Mouse (Mus musculus): ENCODE measurements around the gene Rcc2. TPM values are rescaled to one million over a fixed set of nuclear protein-coding genes. Genes with fewer than 3 reads are reported as not detected.

The Rcc2 gene
- polyA plus RNA-seq, 1 experiment from 2014 or later, result 18.9 TPM

DNA sequence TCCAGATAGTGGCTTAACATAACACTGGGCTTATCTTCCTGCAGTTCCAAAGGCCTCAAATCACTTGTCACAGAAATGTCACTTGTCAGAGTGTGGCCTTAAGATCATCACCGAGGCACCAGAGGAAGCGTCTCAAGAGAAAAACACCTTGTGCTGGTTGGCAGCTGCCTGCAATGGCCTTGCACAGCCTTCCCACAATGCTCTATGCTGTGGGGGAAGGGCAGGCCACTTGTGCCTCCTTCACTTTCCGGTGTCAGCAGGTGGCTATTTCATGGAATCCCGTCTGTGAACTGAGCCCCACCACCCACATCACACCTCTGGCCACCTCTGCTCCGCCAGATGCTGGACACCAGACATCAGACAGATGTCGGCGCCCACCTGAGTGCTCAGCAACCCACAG lies 53.0 kb downstream of the Rcc2 start:
- H3K4me3 ChIP-seq (ENCODE audit: low read depth, low read length), result no peak overlapping the region
- H3K9me3 ChIP-seq (ENCODE audit: control insufficient read depth, low read length), result no peaks in the 10 kb centered on the region
- H3K4me2 ChIP-seq (replicated peaks; ENCODE audit: low read depth), result no peak overlapping the region
- no peaks in the 10 kb centered on the region for H3K36me3 ChIP-seq (ENCODE audit: control insufficient read depth, insufficient read depth, low read length)
- DNase-seq (ENCODE audit: low spot score) (no peak), ATAC-seq (ENCODE audit: low FRiP score, low TSS enrichment) (no peak)
- 65% methylated on average over 7 of the region's 7 CpGs for WGBS
- no peak for TF ChIP-seq CTCF (IDR thresholded peaks at IDR 0.05; ENCODE audit: low read depth)
- TF ChIP-seq EP300 (optimal IDR thresholded peaks at IDR 0.05), result no peak
- no peaks in the 10 kb centered on the region for H3K27me3 ChIP-seq (ENCODE audit: control insufficient read depth, insufficient read depth, low read length)
- H3K27ac ChIP-seq (replicated peaks), result no peak overlapping the region
- no peaks in the 10 kb centered on the region for H3K4me1 ChIP-seq (replicated peaks; ENCODE audit: control insufficient read depth, insufficient read depth)
- H3K9ac ChIP-seq (ENCODE audit: low read length), result no peak overlapping the region

GRCm38 (mm10) chr4:140755811-140756210 lies 55.5 kb downstream of the Rcc2 start:
- Histone ChIP-seq H3K4me2 (replicated peaks; ENCODE audit: low read depth) (no peak overlapping the region), H3K4me1 (replicated peaks; ENCODE audit: control insufficient read depth, insufficient read depth) (no peaks in the 10 kb centered on the region), H3K27me3 (ENCODE audit: control insufficient read depth, insufficient read depth, low read length) (no peaks in the 10 kb centered on the region), H3K9ac (ENCODE audit: low read length) (no peak overlapping the region), H3K4me3 (ENCODE audit: low read depth, low read length) (no peak overlapping the region), H3K36me3 (ENCODE audit: control insufficient read depth, insufficient read depth, low read length) (no peaks in the 10 kb centered on the region), H3K9me3 (ENCODE audit: control insufficient read depth, low read length) (no peaks in the 10 kb centered on the region), H3K27ac (replicated peaks) (no peak overlapping the region)
- TF ChIP-seq CTCF (IDR thresholded peaks at IDR 0.05; ENCODE audit: low read depth), result no peak
- no peak for TF ChIP-seq EP300 (optimal IDR thresholded peaks at IDR 0.05)
- no peak for DNase-seq (ENCODE audit: low spot score)
- ATAC-seq (ENCODE audit: low FRiP score, low TSS enrichment), result no peak
- WGBS, result 70% methylated on average over 3 of the region's 3 CpGs

DNA sequence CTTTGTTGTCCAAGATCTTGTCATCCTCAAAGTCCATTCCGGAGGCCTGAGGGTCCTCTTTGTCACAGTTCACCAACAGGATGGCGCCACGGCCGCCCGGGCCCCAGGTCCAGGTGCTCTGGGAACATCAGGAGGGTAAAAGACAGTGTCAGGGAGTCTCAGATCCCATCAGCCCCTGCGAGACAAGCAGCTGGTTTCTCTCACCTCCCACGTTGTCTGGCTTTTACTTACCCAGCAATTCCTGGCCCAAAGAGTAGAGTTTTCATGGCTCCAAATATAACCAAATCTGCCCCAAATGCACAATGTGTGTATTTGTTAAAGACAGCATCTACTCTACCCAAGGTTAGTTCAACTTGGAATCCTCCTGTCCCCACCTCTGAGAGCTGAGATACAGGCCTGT lies 61.3 kb downstream of the Rcc2 start:
- no peaks in the 10 kb centered on the region for H3K36me3 ChIP-seq (ENCODE audit: control insufficient read depth, insufficient read depth, low read length)
- H3K9ac ChIP-seq (ENCODE audit: low read length), result no peak overlapping the region
- H3K27me3 ChIP-seq (ENCODE audit: control insufficient read depth, insufficient read depth, low read length), result no peaks in the 10 kb centered on the region
- H3K4me2 ChIP-seq (replicated peaks; ENCODE audit: low read depth), result no peak overlapping the region
- H3K4me1 ChIP-seq (replicated peaks; ENCODE audit: control insufficient read depth, insufficient read depth), result no peaks in the 10 kb centered on the region
- DNase-seq (ENCODE audit: low spot score) (no peak), ATAC-seq (ENCODE audit: low FRiP score, low TSS enrichment) (no peak)
- no peak for TF ChIP-seq CTCF (IDR thresholded peaks at IDR 0.05; ENCODE audit: low read depth)
- no peak for TF ChIP-seq EP300 (optimal IDR thresholded peaks at IDR 0.05)
- no peaks in the 10 kb centered on the region for H3K9me3 ChIP-seq (ENCODE audit: control insufficient read depth, low read length)
- WGBS, result 82% methylated on average over 7 of the region's 7 CpGs
- H3K4me3 ChIP-seq (ENCODE audit: low read depth, low read length), result no peak overlapping the region
- no peak overlapping the region for H3K27ac ChIP-seq (replicated peaks)

DNA sequence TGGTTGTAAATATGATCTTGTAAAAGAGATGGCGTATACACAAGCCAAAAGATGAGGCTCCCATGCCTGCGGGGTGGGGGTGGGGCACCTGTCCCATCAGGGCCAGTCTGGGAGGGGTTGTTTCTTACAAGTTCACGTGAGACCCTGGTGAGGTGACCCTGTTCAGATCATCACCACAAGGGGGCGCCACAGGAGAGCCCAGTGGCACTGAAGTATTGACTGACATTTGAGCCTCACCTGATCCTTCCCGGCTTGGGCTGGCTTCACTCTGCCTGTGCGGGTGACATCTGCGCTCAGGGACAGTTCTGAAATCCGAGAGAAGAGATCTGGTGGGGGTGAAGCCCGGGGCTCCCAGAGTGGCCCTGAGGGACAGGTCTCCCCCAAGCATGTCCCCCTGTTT lies 62.8 kb downstream of the Rcc2 start:
- DNase-seq (ENCODE audit: low spot score) (peak; percentile 73), ATAC-seq (ENCODE audit: low FRiP score, low TSS enrichment) (peak; percentile 28; the same call in 1 of the 2 replicates)
- no peak overlapping the region for H3K4me2 ChIP-seq (replicated peaks; ENCODE audit: low read depth)
- H3K9me3 ChIP-seq (ENCODE audit: control insufficient read depth, low read length), result no peaks in the 10 kb centered on the region
- no peak overlapping the region for H3K4me3 ChIP-seq (ENCODE audit: low read depth, low read length)
- TF ChIP-seq CTCF (IDR thresholded peaks at IDR 0.05; ENCODE audit: low read depth) (peak; percentile 76), EP300 (optimal IDR thresholded peaks at IDR 0.05) (no peak)
- WGBS, result 15% methylated on average over 9 of the region's 9 CpGs
- no peaks in the 10 kb centered on the region for H3K36me3 ChIP-seq (ENCODE audit: control insufficient read depth, insufficient read depth, low read length)
- no peaks in the 10 kb centered on the region for H3K27me3 ChIP-seq (ENCODE audit: control insufficient read depth, insufficient read depth, low read length)
- H3K4me1 ChIP-seq (replicated peaks; ENCODE audit: control insufficient read depth, insufficient read depth), result no peaks in the 10 kb centered on the region
- no peak overlapping the region for H3K9ac ChIP-seq (ENCODE audit: low read length)
- H3K27ac ChIP-seq (replicated peaks), result no peak overlapping the region

GRCm38 (mm10) chr4:140765936-140766335 lies 65.6 kb downstream of the Rcc2 start:
- TF ChIP-seq EP300 (optimal IDR thresholded peaks at IDR 0.05), result no peak
- ATAC-seq (ENCODE audit: low FRiP score, low TSS enrichment), result no peak
- no peak overlapping the region for H3K9ac ChIP-seq (ENCODE audit: low read length)
- no peak for DNase-seq (ENCODE audit: low spot score)
- H3K4me3 ChIP-seq (ENCODE audit: low read depth, low read length), result no peak overlapping the region
- H3K4me2 ChIP-seq (replicated peaks; ENCODE audit: low read depth), result no peak overlapping the region
- no peaks in the 10 kb centered on the region for H3K9me3 ChIP-seq (ENCODE audit: control insufficient read depth, low read length)
- H3K27me3 ChIP-seq (ENCODE audit: control insufficient read depth, insufficient read depth, low read length), result no peaks in the 10 kb centered on the region
- H3K27ac ChIP-seq (replicated peaks), result no peak overlapping the region
- no peaks in the 10 kb centered on the region for H3K36me3 ChIP-seq (ENCODE audit: control insufficient read depth, insufficient read depth, low read length)
- 68% methylated on average over 3 of the region's 3 CpGs for WGBS
- H3K4me1 ChIP-seq (replicated peaks; ENCODE audit: control insufficient read depth, insufficient read depth), result no peaks in the 10 kb centered on the region

GRCm38 (mm10) chr4:140768973-140769372 lies 68.6 kb downstream of the Rcc2 start:
- TF ChIP-seq EP300 (optimal IDR thresholded peaks at IDR 0.05) (no peak), CTCF (IDR thresholded peaks at IDR 0.05; ENCODE audit: low read depth) (no peak)
- WGBS, result 76% methylated on average over 5 of the region's 5 CpGs
- no peak for ATAC-seq (ENCODE audit: low FRiP score, low TSS enrichment)
- Histone ChIP-seq H3K27ac (replicated peaks) (no peak overlapping the region), H3K4me1 (replicated peaks; ENCODE audit: control insufficient read depth, insufficient read depth) (no peaks in the 10 kb centered on the region), H3K4me3 (ENCODE audit: low read depth, low read length) (no peak overlapping the region), H3K9me3 (ENCODE audit: control insufficient read depth, low read length) (no peaks in the 10 kb centered on the region), H3K36me3 (ENCODE audit: control insufficient read depth, insufficient read depth, low read length) (no peaks in the 10 kb centered on the region), H3K4me2 (replicated peaks; ENCODE audit: low read depth) (no peak overlapping the region), H3K9ac (ENCODE audit: low read length) (no peak overlapping the region), H3K27me3 (ENCODE audit: control insufficient read depth, insufficient read depth, low read length) (no peaks in the 10 kb centered on the region)
- DNase-seq (ENCODE audit: low spot score), result no peak
